Mouse (Mus musculus) lung, adult 2 months (tissue): ENCODE results near the gene Gm20388. TPM values are rescaled to one million over a fixed set of nuclear protein-coding genes. Genes with fewer than 3 reads are reported as not detected.

ENCODE experiments used
- DNase-seq: peaks from one replicate; pipeline ENCODE4 v3.0.0; 2022
- H3K4me1 ChIP-seq: fragments of 200-500 bp; 2 replicates; pipeline ENCODE4 v1.6.1; 2011; ENCODE audit warnings: low read length; ENCODE audit not compliant: control insufficient read depth, insufficient read depth
- H3K4me3 ChIP-seq: fragments of 200-500 bp; replicated peaks from 2 replicates; pipeline ENCODE3; 2011; ENCODE audit warnings: low read depth, mild to moderate bottlenecking, control low read depth, low read length; ENCODE audit errors: extremely low read depth
- CTCF ChIP-seq: fragments of 200-500 bp; IDR thresholded peaks from 2 replicates; pipeline ENCODE4 v1.5.1; 2011; ENCODE audit warnings: mild to moderate bottlenecking, low read length, control low read depth; ENCODE audit not compliant: insufficient read depth
- POLR2A ChIP-seq: fragments of 200-500 bp; IDR thresholded peaks from 2 replicates; pipeline ENCODE4 v1.6.1; 2011; ENCODE audit warnings: low read depth, mild to moderate bottlenecking, control low read depth, low read length, borderline replicate concordance; ENCODE audit errors: extremely low read depth
- WGBS: fragments of 180-500 bp; shearing (Covaris S2); methylation state at CpG from one replicate; pipeline ENCODE4 v1.1.7; 2018; 5-methylcytosine and 5-hydroxymethylcytosine counted together
- polyA plus RNA-seq: library from polyadenylated mRNA; depleted of rRNA; stranded (reverse); fragments of >200 nt; gene quantifications from 2 replicates; pipeline ENCODE4 v1.2.3, GENCODE M21; 2012

The Gm20388 gene
- polyA plus RNA-seq, 1 experiment, result 67.8 TPM

GRCm38 (mm10) chr8:120549922-120550321 is 639.3 kb downstream of the Gm20388 start:
- WGBS, result 60% methylated on average over 11 of the region's 11 CpGs
- no peak for DNase-seq
- Histone ChIP-seq H3K4me3 (no peak overlapping the region), H3K4me1 (peaks cover 14% of the 10 kb centered on the region)
- TF ChIP-seq CTCF, result no peak
- no peak for TF ChIP-seq POLR2A

- DNase-seq, result no peak
- TF ChIP-seq CTCF (no peak), POLR2A (no peak)
- WGBS, result 57% methylated on average over 12 of the region's 12 CpGs
- Histone ChIP-seq H3K4me1 (peaks cover 14% of the 10 kb centered on the region), H3K4me3 (no peak overlapping the region)
Observed at GRCm38 (mm10) chr8:120550430-120550829, 639.8 kb downstream of the Gm20388 start.

GRCm38 (mm10) chr8:120550937-120551676 is 640.5 kb downstream of the Gm20388 start:
- TF ChIP-seq POLR2A (no peak), CTCF (no peak)
- Histone ChIP-seq H3K4me3 (no peak overlapping the region), H3K4me1 (peaks cover 14% of the 10 kb centered on the region)
- DNase-seq, result no peak
- WGBS, result 72% methylated on average over 11 of the region's 11 CpGs

- WGBS, result 80% methylated on average over 3 of the region's 3 CpGs
- TF ChIP-seq CTCF (no peak), POLR2A (no peak)
- Histone ChIP-seq H3K4me3 (no peak overlapping the region), H3K4me1 (peaks cover 14% of the 10 kb centered on the region)
- DNase-seq, result no peak
Observed at GRCm38 (mm10) chr8:120551677-120551980, 641.0 kb downstream of the Gm20388 start.

GRCm38 (mm10) chr8:120552509-120552908 is 641.9 kb downstream of the Gm20388 start:
- no peak for TF ChIP-seq CTCF
- TF ChIP-seq POLR2A, result no peak
- Histone ChIP-seq H3K4me1 (peaks cover 9% of the 10 kb centered on the region; the same call in 1 of the 2 replicates), H3K4me3 (no peak overlapping the region)
- no peak for DNase-seq
- 84% methylated on average over 11 of the region's 11 CpGs for WGBS

GRCm38 (mm10) chr8:120553441-120554123 is 642.9 kb downstream of the Gm20388 start:
- WGBS, result 93% methylated on average over 24 of the region's 24 CpGs
- H3K4me1 ChIP-seq, result no peaks in the 10 kb centered on the region
- DNase-seq, result no peak
- no peak for TF ChIP-seq POLR2A
- TF ChIP-seq CTCF, result no peak
- no peak overlapping the region for H3K4me3 ChIP-seq

- Histone ChIP-seq H3K4me3 (no peak overlapping the region), H3K4me1 (no peaks in the 10 kb centered on the region)
- DNase-seq, result no peak
- TF ChIP-seq CTCF (no peak), POLR2A (no peak)
- WGBS, result 89% methylated on average over 18 of the region's 18 CpGs
Observed at GRCm38 (mm10) chr8:120554466-120555039, 643.9 kb downstream of the Gm20388 start.

GRCm38 (mm10) chr8:120556198-120556892 is 645.7 kb downstream of the Gm20388 start:
- TF ChIP-seq POLR2A (no peak), CTCF (no peak)
- no peak for DNase-seq
- H3K4me1 ChIP-seq, result no peaks in the 10 kb centered on the region
- 73% methylated on average over 20 of the region's 20 CpGs for WGBS
- H3K4me3 ChIP-seq, result no peak overlapping the region

- no peak for TF ChIP-seq CTCF
- TF ChIP-seq POLR2A, result no peak
- peaks cover 2% of the 10 kb centered on the region; the same call in 1 of the 2 replicates for H3K4me1 ChIP-seq
- DNase-seq, result no peak
- 58% methylated on average over 15 of the region's 15 CpGs for WGBS
- H3K4me3 ChIP-seq, result no peak overlapping the region
Observed at GRCm38 (mm10) chr8:120557170-120557965, 646.7 kb downstream of the Gm20388 start.
